Mouse (Mus musculus) heart, postnatal 36 days (tissue): ENCODE measurements around the gene Pex5. TPM values are rescaled to one million over a fixed set of nuclear protein-coding genes. Genes with fewer than 3 reads are reported as not detected.

Source experiments
- DNase-seq, 2 experiments: peaks; one replicate each; pipeline ENCODE4 v3.0.0; 2021 to 2022
- intact Hi-C: fragments of 180-260 bp; cut with DNase I; formaldehyde crosslinking; loops from one replicate; pipeline ENCODE4 v1.15.1; 2025
- total RNA-seq, 2 experiments: library from RNA; stranded (reverse); gene quantifications; 2 replicates each; pipeline ENCODE4 v1.2.3; 2021

Gene Pex5
- total RNA-seq, 2 experiments from 2014 or later, result 26.9 to 28.7 TPM

GRCm38 (mm10) chr6:124374683-124375082 lies 40.2 kb downstream of the Pex5 start:
- intact Hi-C loops, result no loop called here
- DNase-seq, result no peak

DNA sequence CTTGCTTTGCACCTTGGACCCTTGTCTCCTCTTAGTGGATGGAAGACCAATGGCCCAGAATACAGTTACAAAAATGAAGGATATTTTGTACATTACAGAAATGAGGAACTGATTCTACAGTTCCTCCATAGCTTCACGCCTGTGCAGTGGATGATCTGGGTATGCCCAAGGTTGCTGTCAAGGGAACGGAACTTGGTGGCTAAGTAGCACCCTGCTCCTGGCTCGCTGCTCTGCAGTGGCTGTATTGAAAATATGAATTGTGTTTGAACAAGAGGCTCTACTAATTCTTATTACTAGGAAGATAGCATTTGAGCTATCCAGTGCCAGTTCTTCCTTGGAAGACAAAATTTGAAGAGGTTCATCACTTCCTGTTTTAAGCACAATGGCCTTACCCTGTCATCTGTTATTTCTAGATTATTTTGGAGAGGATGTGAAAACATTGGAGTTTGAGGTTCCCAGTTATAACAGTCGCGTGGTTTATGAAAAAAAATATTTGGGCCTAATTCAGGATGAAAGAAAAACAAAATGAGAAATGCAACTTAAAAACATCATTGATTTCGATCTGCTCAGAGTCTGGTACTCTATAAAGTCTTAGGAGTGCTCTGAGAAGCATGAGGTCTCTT lies 41.2 kb downstream of the Pex5 start:
- DNase-seq, result peak in 1 of 2 experiments; percentile 30
- intact Hi-C loops, result no loop called here

GRCm38 (mm10) chr6:124364328-124364727 lies 50.5 kb downstream of the Pex5 start:
- DNase-seq, result no peak
- intact Hi-C loops, result no loop called here

DNA sequence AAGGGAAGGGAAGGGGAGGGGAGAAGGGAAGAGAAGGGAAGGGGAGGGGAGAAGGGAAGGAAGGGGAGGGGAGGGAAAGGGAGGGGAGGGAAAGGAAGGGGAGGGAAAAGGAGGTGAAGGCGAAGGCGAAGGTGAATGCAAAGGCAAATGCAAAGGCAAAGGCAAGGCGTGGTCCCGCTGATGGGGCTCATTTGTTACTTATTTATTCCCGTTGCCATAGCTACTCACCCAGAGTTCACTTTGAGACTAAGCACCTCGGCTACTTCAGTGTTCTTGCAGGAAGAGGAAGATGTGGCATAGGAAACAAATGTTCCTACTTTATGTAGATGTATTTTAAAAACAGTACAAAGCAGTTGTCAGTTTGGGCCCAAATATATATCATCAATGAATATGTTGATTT lies 54.3 kb downstream of the Pex5 start:
- intact Hi-C loops, result no loop called here
- no peak for DNase-seq

DNA sequence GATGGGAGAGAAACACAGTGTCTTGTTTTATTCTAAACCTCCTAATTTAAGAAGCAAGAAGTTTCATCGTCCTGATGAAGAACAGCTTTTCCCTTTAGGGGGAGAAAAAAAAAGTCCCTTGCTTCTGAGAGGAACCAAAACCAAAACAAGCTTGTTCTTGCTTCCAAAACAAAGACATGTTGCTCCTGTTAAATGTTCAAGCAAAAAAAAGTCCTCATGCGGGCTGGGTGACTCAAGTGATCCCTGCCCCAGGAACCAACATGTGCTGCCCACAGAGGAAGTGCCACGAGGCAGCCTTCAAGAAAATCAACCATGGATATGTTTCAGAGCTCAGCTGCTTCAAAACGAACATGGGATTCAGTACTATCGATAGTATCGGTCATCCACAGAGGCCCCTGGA lies 55.9 kb downstream of the Pex5 start:
- intact Hi-C loops, result no loop called here
- no peak for DNase-seq

DNA sequence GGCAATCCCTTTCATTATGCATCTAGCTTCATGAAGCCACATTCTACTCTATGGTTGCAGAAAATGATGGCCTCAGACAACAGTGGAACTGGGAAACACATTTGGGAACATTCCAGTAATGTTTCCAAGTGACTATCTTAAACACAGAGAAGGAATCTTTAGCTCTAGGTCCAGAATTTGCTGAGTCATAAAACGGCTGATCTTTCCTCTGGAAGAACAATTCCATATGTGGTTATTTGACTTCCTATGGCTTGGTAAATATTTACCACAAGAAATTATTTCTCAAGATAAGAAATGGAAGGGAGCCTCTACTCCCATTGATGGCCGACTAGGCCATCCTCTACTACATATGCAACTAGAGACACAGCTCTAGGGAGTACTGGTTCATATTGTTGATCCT lies 61.6 kb downstream of the Pex5 start:
- no peak for DNase-seq
- intact Hi-C loops, result no loop called here

Other genes with a start within 250 kb of the Pex5 start
- not detected for gene Vmn2r27, start 183.2 kb downstream of the Pex5 start, total RNA-seq
- 10 to 100 TPM; 15.2 to 31.9 TPM for gene Cd163, start 110.4 kb downstream of the Pex5 start, total RNA-seq
- gene Clstn3, start 49.7 kb upstream of the Pex5 start, total RNA-seq, result 1 to 10 TPM in 1 of 2 experiments, under 1 TPM in 1; 0.73 to 2.1 TPM
- gene C1rl, start 78.0 kb upstream of the Pex5 start, total RNA-seq, result 1 to 10 TPM; 1.2 TPM
- gene C1ra, start 97.3 kb upstream of the Pex5 start, total RNA-seq, result 10 to 100 TPM; 13.7 TPM
- gene C1s1, start 127.3 kb upstream of the Pex5 start, total RNA-seq, result 10 to 100 TPM; 21.3 to 23.1 TPM
- gene C1rb, start 155.2 kb upstream of the Pex5 start, total RNA-seq, result 1 to 10 TPM; 1.4 TPM
- under 1 TPM; 0.53 to 0.57 TPM for gene C1s2, start 221.0 kb upstream of the Pex5 start, total RNA-seq
- 10 to 100 TPM; 51.6 TPM for gene Lpcat3, start 248.0 kb upstream of the Pex5 start, total RNA-seq